Mouse (Mus musculus) spleen, adult 2 months (tissue): ENCODE measurements at regions not wholly inside any gene's neighbourhood (a gene's known extent, or its start where the extent isn't known, plus 50 kb on each side); places are given as distances from the start of the nearest gene placed in this dataset.
"Not testable (repeated sequence)": the region's sequence is repeated elsewhere in the genome, so short reads cannot be mapped to it uniquely, and the experiment has no call there.

ENCODE experiments used
- DNase-seq, 2 experiments: peaks; one replicate each; pipeline versions ENCODE4 v3.0.0 to v3.0.0-alpha.2; 2012 to 2021; ENCODE audit warnings: low spot score in 2 of 2, low read depth in 1 of 2
- H3K27ac ChIP-seq: fragments of 200-500 bp; 2 replicates; pipeline ENCODE4 v1.5.1; 2012; ENCODE audit warnings: low read length, inconsistent platforms; ENCODE audit not compliant: insufficient read depth
- H3K27me3 ChIP-seq: fragments of 200-500 bp; 2 replicates; pipeline ENCODE4 v1.6.1; 2012; ENCODE audit warnings: mild to moderate bottlenecking, moderate library complexity, low read length, inconsistent platforms; ENCODE audit not compliant: control insufficient read depth, insufficient read depth
- H3K36me3 ChIP-seq: fragments of 200-500 bp; 2 replicates; pipeline ENCODE4 v1.6.1; 2012; ENCODE audit warnings: mild to moderate bottlenecking, low read length, inconsistent platforms; ENCODE audit not compliant: control insufficient read depth, insufficient read depth
- H3K4me1 ChIP-seq: fragments of 200-500 bp; 2 replicates; pipeline ENCODE4 v1.6.1; 2011; ENCODE audit warnings: inconsistent platforms; ENCODE audit not compliant: control insufficient read depth, insufficient read depth, insufficient read length
- H3K4me3 ChIP-seq: fragments of 200-500 bp; 2 replicates; pipeline ENCODE4 v1.5.1; 2011; ENCODE audit warnings: mild to moderate bottlenecking, inconsistent platforms; ENCODE audit not compliant: insufficient read depth, insufficient read length; ENCODE audit errors: extremely low read depth
- CTCF ChIP-seq: fragments of 200-500 bp; IDR thresholded peaks from 2 replicates; pipeline ENCODE4 v1.5.1; 2011; ENCODE audit warnings: mild to moderate bottlenecking, inconsistent platforms; ENCODE audit not compliant: insufficient read depth, insufficient read length, insufficient replicate concordance; ENCODE audit errors: extremely low read depth
- POLR2A ChIP-seq: fragments of 200-500 bp; IDR thresholded peaks from 2 replicates; pipeline ENCODE4 v1.6.1; 2011; ENCODE audit warnings: low read depth, low read length, inconsistent platforms
- WGBS: fragments of 180-500 bp; shearing (Covaris S2); methylation state at CpG from one replicate; pipeline ENCODE4 v1.1.7; 2018; 5-methylcytosine and 5-hydroxymethylcytosine counted together

- DNase-seq = no peak
- H3K36me3 ChIP-seq = no peaks in the 10 kb centered on the region
- TF ChIP-seq POLR2A (no peak), CTCF (no peak)
- no peak overlapping the region for H3K4me3 ChIP-seq
- no peaks in the 10 kb centered on the region for H3K4me1 ChIP-seq
- no peaks in the 10 kb centered on the region for H3K27me3 ChIP-seq
- H3K27ac ChIP-seq = no peak overlapping the region
- 89% methylated on average over 4 of the region's 4 CpGs for WGBS
These were observed 294.6 kb downstream of the Hace1 start for GRCm38 (mm10) chr10:45872007-45872890.

GRCm38 (mm10) chr10:45873805-45874780 is 296.5 kb downstream of the Hace1 start:
- WGBS = 89% methylated on average over 14 of the region's 14 CpGs
- TF ChIP-seq CTCF = no peak
- TF ChIP-seq POLR2A = no peak
- DNase-seq = no peak
- no peaks in the 10 kb centered on the region for H3K36me3 ChIP-seq
- no peak overlapping the region for H3K27ac ChIP-seq
- no peaks in the 10 kb centered on the region for H3K4me1 ChIP-seq
- H3K4me3 ChIP-seq = no peak overlapping the region
- no peaks in the 10 kb centered on the region for H3K27me3 ChIP-seq

DNA sequence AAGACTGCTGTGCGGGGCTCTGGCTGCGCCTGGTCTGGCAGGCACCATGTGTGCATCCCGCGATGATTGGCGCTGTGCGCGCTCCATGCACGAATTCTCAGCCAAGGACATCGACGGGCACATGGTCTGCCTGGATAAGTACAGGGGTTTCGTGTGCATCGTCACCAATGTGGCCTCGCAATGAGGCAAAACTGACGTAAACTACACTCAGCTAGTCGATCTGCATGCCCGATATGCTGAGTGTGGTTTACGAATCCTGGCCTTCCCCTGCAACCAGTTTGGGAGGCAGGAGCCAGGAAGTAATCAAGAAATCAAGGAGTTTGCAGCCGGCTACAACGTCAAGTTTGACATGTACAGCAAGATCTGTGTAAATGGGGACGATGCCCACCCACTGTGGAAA is 297.7 kb downstream of the Hace1 start:
- DNase-seq, H3K4me1 ChIP-seq, H3K27ac ChIP-seq, H3K36me3 ChIP-seq, H3K4me3 ChIP-seq, H3K27me3 ChIP-seq: not testable (repeated sequence)
- 94% methylated on average over 20 of the region's 20 CpGs for WGBS

DNA sequence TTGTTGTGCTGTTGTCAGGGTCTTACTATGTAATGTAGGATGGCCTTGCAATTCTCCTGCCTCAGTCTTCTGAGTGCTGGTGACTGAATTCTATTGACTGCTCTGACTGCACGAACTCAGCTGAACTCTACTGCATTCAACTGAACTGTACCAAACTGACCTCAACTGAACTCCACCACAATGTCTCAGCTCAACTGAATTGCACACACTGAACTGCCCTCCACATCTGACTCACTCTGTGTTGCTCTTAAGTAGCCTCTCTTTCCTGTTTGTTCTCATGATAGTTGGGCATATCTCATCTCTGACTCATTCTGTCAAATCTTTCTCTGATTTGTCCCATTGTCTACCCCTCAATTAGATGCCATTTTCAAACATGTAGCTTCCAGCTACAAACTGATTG is 306.1 kb downstream of the Hace1 start:
- no peaks in the 10 kb centered on the region for H3K4me1 ChIP-seq
- TF ChIP-seq POLR2A (no peak), CTCF (no peak)
- 96% methylated on average over 1 of the region's 1 CpGs for WGBS

DNA sequence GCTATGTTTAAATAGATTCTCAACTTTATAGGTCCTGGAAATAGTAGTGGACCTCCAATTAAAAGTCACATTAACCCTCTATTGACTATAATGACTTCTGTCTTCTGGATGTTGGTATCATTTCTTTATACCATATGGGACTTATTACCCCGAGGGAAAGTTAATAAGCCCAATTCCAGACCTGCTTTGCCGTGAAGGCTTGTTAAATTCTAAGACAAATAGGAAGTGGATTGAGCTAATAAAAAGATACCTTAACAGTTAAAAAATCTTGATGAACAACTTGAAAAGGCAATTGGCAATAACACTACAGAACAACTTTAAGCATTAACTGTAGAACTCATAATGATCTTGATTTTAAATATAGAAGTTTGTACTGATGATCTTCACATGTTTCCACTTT is 309.0 kb downstream of the Hace1 start:
- H3K27ac ChIP-seq = no peak overlapping the region
- H3K4me3 ChIP-seq = no peak overlapping the region
- 83% methylated on average over 2 of the region's 2 CpGs for WGBS
- DNase-seq = no peak
- H3K36me3 ChIP-seq = no peaks in the 10 kb centered on the region
- no peaks in the 10 kb centered on the region for H3K4me1 ChIP-seq
- TF ChIP-seq CTCF = no peak
- no peaks in the 10 kb centered on the region for H3K27me3 ChIP-seq

More for the DNA sequence above, 306.1 kb downstream of the Hace1 start:
- Histone ChIP-seq H3K27me3 (no peaks in the 10 kb centered on the region), H3K27ac (no peak overlapping the region), H3K36me3 (no peaks in the 10 kb centered on the region), H3K4me3 (no peak overlapping the region)
- no peak for DNase-seq

- H3K27me3 ChIP-seq = no peaks in the 10 kb centered on the region
These were observed 311.2 kb downstream of the Hace1 start for GRCm38 (mm10) chr10:45888835-45889234.

More at GRCm38 (mm10) chr10:45888835-45889234, 311.2 kb downstream of the Hace1 start:
- Histone ChIP-seq H3K36me3 (no peaks in the 10 kb centered on the region), H3K27ac (no peak overlapping the region), H3K4me3 (no peak overlapping the region), H3K4me1 (no peaks in the 10 kb centered on the region)
- no peak for TF ChIP-seq POLR2A
- no peak for TF ChIP-seq CTCF
- WGBS = 63% methylated on average over 4 of the region's 4 CpGs
- DNase-seq = no peak
